Mouse (Mus musculus) thymus, postnatal 36 days (tissue): ENCODE data around the gene Osgepl1.
"Not testable (repeated sequence)": the region's sequence is repeated elsewhere in the genome, so short reads cannot be mapped to it uniquely, and the experiment has no call there.

Source experiments
- DNase-seq, 2 experiments: peaks; one replicate each; pipeline ENCODE4 v3.0.0; 2022; ENCODE audit warnings: mixed read lengths in 2 of 2

The Osgepl1 gene

DNA sequence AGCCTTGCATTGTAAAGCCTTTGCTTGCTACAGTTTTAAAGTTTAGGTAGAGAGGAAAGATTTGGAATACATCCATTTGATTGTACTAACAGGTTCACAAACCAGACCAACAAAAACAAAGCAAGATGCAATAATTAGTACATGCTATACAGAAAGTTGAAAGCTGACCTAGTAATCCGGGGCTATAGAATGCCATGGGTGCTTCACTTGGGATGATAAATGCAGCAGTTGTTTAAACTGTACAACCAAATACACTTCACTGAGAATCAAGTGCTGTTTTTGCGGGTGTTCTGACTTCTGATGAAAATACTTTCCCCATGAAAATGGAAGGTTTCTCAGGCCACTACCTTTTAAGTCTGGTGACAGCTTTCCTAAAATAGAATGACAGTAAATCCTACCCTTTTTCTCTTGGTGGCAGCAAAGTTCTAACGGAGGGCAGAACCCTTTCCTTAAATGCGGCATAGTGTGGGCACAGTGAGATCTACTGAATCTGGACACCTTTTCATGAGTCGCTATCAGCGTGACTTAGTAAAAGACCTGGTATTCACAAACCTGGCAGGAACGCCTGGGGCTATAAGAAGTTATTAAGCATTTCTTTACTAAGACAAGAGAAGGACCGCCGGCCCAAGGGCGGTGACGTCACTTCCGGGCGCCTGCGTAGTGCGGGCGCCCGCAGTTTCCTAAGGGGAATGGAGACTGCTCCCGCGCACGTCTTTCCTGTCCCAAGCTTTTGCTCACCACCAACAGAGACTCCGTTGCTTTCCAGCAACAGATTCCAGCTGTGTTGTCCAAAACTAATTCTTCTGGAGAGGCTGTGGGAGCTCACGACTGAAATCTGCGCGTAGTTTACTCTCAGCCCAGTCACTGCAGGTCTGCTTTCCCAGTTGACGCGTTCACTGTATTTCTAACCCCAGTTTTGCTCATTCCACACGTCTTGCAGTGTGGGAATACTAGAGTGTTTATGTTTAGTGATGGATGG is at the start of gene Osgepl1:
Gene Osgepl1, plus strand, starts transcription at position 636 of the 979 bp plus-strand sequence.
- peak; percentile 78 to 81 for DNase-seq

DNA sequence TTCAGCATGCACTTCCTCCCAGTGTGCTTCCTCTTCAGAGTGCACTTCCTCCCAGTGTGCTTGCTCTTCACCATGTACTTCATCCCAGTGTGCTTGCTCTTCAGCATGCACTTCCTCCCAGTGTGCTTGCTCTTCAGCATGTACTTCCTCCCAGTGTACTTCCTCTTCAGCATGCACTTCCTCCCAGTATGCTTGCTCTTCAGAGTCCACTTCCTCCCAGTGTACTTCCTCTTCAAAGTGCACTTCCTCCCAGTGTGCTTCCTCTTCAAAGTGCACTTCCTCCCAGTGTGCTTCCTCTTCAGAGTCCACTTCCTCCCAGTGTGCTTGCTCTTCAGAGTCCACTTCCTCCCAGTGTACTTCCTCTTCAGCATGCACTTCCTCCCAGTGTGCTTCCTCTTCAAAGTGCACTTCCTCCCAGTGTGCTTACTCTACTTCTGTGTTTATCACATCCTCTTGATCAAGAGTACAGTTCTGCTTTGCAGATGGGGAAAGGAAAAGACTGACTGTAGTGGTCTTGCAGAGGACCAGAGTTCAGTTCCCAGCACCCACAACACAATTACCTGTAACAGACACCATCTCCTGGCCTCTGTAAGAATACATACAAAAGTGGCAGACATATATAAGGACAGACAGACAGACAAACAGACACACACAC is 48.3 kb upstream of the Osgepl1 start:
- not testable (repeated sequence) for DNase-seq

DNA sequence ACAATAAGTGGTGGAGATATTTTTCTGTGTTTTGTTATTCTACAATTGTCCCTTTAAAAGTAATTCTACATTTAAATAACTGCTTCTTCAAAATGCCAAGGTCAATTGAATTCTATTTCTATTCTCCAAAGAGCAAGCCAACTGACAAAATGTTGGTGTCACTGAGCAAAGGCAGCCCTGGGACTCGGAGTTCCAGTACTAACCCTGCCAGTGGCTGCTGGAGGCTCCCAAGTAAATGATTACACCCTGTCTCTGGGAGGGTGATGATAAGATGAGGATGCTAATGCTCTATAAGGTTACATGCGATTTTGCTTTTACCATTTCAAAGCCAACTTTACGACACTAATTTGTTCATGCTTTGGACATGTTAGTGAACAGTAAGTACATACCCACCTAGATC is 43.5 kb upstream of the Osgepl1 start:
- no peak for DNase-seq

DNA sequence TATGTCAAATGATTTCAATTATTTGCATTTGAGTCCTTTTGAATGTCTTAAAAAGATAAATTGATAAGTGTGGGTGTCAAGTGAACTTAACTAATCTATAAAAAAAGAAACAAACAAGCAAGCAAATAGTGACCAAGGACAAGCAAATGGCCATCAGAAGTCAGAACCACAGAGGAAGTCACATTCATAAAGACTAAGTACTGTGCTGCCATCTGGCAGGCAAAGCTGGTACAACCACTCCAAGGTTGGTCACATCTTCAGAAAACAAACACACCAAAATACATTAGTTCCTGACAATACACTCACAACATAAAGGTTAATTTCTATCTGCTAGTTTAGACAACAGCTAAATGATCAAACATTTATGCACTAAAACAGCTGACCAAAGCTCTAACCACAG is 40.8 kb upstream of the Osgepl1 start:
- DNase-seq: peak in 1 of 2 experiments; percentile 7

DNA sequence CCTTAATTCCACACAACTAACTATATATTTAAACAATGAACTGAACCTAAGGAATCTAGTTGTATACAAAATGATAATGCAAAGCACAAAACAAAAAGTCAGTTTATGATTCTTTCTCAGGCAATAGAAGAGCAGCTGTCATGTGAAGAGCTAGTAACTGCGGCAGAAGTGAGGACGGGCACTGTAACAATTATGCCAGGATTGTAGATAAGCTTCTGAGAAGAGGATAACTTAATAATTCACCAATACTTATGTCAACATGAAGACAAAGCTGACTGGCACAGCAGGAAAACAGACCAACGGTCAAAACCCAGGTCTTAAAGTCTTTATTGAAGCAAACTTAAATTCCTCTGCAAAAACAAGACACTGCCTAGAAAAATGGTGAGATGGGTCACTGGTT is 22.2 kb upstream of the Osgepl1 start:
- DNase-seq: no peak

DNA sequence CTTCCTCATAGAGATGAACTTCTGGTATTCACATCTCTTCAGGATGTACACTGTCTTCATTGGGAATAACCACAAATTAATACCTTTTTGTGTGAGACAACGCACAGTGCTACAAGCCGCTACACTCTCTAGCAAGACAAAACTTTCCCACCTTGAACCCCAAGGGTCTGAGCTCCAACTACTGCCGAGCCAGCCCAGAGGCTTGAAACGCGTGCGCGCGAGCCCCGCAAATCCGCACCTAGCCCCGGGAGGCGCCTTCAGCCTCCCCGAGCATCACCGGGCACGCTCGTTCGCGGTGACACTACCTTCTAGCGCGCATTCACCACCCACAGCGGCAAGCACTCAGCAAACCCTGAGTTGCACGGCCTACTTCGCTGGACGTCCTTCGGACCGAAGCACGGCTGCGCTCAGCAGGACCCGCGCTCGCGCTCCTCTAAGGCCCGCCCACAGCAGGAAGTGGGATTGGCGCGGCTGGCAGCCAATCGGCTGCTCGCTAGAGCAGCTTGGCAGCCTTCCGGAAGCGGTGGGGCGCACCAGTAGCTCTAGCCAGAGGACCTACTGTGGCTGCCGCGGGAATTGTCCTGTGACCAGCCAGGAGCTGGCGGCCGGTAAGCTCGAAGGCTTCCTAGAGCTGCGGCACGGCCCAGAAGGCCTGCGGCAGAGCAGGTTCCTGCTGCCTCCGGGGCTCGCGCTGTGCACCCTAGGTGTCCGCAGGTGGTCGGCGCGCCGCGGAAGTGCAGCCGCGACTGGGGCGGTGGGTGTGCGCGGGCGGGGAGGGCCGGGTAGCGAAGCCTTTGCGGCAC is 16.6 kb upstream of the Osgepl1 start, which contains the start of the genes Pms1, Ormdl1 and Gm28778:
Gene Pms1, minus strand, starts transcription at position 438 of the 803 bp plus-strand sequence.
Gene Ormdl1, plus strand, starts transcription at position 515 of the 803 bp plus-strand sequence.
Gene Gm28778, plus strand, starts transcription at position 531 of the 803 bp plus-strand sequence.
- peak; percentile 91 for DNase-seq

DNA sequence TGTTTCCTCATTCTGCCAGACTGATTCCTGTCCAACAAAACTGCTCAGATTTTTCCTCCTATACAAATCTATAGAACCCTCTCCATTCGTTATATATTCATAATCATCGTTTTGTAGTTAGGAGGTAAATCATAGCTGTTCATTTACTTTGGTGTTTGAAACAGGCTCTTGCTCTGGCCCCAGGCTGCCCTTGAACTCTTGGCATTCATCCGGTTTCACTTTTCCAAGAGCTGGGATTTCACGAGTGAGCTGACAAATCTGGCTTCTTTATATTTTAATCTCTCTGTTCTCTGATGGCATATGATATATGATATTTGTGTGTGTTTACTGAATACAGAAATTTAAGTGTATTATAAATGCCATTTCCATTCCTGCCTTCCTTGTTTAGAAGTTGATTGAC is 12.9 kb upstream of the Osgepl1 start:
- no peak for DNase-seq

DNA sequence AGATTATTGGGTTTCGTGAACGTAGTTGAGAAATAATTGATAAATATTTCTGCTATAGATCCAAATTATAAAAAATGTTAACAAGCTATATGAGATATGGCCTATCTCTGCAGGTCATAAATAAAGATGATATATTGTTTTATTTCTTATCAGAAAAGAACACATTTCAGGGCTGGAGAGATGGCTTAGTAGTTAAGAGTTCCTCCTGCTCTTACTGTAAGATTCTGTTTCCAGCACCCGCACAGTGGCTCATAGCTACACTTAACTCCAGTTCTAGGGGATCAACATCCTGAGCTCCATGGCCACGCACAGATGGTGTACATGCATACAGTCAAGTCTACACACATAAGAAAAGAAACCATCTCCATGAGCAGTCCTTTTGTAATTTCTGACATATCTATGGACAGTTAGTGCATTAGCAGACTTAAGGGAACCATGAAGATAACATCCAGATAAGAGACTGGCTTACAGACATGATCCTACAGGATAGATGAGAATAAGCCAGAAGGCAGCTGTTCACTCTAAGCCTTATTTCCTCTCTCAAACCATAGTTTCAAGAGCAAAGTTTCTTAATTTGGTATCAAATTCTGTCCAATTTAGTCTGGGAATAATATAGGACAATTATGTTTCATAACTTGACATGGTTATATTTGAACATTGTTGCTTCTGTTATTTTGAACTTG is 8.4 kb downstream of the Osgepl1 start:
- no peak for DNase-seq

DNA sequence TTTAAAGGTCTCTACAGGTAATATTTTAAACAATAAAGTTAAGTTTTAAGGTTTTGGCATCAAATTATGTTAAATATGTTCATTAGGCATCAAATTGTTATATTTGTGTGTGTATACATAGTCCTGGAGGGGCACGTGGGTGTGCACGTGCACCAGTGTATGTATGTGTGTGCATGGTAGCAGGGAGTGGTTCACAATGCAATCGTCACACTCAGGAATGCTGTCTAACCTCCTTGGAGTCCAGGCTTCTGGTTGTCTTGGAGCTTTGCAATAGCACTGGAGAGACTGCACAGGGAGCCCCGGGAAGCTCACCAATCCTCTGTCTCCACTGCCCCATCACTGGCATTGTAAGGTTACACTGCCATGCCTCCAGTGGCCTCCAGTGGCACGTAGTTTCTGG is 9.8 kb downstream of the Osgepl1 start:
- DNase-seq: no peak

DNA sequence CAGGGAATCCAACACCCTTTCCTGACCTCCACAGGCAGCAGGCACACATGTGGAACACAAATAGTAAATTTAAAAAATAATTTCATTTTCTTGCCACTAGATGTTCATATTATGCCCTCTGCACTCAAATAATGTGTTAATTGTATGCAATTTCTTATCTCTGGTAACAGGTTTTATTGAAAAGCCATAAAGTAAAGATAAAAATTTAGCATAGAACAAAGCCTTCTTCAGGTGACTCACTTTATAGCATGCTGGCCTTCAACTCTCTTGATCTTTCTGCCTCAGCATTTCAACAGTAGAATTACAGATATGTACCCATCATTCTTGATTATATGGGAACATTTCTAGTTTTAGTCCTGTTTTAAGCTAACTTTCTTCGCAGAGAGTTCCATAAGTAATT is 10.9 kb downstream of the Osgepl1 start:
- no peak for DNase-seq

DNA sequence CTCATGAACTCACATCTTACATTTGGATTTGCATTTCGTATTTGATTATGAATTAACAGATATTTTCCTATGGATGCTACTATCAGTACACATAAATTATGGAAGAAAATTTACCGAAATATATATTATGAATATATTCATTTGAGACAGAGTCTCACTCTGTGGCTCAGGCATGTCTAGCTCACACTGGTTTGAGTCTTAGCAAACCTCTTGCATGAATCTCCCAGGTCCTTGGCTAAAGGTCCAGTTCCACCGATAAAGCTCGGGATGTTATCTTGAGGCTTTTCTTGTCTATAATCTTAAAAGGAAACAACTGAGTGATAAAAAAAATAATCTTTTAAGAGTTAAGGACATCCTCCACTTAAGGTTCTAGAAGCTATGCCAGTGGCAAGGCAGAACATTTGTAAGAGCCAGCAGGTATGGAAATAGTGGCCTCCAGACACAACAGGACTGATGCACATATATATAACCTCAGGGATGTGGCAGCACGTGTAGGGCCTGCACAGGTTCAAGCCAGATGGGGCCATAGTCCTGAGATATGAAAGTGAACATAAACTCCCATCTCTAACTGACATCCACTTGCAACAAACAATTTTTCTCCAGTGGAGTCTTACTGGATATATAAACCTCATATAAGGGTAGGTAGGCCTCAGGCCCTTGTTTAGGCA is 11.5 kb downstream of the Osgepl1 start:
- DNase-seq: no peak

DNA sequence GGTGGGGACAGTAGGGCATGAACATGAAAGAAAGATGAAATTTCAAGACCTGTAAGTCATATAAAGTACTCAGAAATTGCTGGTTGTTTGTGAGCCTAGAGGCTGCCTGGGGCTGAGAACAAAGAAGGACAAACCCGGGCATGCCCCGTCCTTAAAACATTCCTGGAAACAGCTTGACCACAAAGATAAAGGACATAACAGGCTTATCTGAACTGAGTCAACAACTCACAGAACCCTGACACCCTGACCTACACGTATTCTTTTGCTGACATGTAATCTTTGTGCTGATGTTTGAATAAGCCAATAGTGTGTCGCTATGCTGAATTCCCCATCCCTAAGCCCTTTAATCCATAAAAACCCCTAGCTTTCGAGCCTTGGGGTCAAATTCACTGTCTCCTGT is 20.1 kb downstream of the Osgepl1 start:
- DNase-seq: not testable (repeated sequence)

DNA sequence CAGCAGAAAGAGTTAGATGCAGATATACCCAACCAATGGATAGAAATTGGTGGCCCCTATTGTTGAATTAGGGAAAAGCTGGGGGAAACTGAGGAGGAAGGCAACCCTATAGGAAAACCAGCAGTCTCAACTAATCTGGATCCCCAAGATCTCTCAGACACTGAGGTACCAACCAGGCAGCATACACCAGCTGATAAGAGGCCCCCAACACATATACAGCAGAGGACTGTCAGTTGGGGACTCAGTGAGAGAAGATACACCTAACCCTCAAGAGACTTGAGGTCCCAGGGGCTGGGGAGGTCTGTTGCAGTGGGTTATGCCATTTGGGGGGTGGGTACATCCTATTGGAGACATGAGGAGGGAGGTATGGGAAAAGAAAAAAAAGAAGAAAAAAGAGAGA is 22.0 kb downstream of the Osgepl1 start:
- no peak for DNase-seq

DNA sequence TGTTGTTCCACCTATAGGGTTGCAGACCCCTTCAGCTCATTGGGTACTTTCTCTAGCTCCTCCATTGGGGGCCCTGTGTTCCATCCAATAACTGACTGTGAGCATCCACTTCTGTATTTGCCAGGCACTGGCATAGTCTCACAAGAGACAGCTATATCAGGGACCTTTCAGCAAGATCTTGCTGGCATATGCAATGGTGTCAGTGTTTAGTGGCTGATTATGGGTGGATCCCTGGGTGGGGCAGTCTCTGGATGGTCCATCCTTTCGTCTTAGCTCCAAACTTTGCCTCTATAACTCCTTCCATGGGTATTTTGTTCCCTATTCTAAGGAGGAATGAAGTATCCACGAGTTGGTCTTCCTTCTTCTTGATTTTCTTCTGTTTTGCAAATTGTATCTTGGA is 24.0 kb downstream of the Osgepl1 start:
- DNase-seq: not testable (repeated sequence)

DNA sequence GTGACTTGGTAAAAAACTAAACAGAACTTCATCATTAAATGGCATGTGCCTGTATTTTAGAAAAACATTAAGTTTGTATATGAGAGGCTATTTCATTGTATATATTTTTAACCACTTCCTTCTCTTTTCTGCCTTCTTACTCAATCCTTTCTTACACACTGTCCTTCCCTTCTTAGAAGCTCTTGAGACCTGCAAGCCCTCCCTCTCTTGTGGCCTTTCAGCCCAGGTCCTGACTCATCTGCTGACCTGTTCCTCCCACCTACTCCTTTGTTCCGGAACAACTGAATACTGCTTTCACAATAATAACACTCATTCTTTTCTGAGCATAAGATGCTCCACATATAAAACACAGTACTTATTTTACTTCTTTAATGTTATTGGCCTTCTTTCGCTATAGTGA is 27.6 kb downstream of the Osgepl1 start:
- DNase-seq: no peak

DNA sequence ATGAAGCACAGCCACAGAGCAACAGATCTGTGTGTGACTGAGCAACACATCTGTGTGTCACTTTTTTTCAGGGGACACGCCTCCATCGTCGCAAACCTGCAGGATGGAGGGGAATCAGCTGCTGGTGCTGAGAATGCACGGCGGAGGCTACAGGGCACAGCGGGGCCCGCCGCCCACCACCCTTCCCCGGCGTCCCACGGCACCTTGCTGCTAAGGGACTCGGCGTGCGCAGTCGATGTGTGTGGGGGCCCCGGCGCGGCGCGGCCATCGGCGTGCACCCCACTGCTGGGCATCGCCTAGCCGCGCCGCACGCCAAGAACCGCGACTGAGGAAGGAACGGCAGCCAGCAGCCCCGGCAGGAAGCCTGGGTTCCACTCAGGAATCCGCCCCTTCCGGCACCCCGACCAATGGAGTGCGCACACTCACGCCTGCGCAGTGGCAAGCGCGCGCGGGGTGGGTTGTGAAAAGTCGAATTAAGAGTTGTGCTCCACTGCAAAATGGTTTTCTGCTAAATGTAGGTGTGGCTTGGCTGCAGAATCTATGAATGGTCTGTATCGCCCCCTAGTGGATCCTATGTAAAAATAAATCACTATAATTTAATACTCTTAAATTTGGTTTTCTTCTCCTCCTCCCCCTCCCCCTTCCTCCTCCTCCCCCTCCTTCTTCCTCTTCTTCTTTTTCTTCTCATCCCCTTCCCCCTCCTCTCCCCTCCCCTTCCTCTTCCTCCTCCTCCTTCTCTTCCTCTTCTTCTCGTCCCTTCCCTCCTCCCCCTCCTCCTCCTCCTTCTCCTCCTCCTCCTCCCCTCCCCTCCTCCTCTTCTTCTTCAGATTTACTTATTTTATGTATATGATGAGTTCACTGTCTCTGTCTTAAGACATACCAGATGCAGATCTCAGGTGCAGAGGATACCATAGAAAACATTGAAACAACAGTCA is 39.2 kb downstream of the Osgepl1 start, which contains the start of the genes Asdurf, Gm28551 and Asnsd1:
Gene Asdurf, minus strand, starts transcription at position 293 of the 935 bp plus-strand sequence.
Gene Gm28551, minus strand, starts transcription at position 341 of the 935 bp plus-strand sequence.
Gene Asnsd1, minus strand, starts transcription at position 426 of the 935 bp plus-strand sequence.
- peak; percentile 98 to 99 for DNase-seq

DNA sequence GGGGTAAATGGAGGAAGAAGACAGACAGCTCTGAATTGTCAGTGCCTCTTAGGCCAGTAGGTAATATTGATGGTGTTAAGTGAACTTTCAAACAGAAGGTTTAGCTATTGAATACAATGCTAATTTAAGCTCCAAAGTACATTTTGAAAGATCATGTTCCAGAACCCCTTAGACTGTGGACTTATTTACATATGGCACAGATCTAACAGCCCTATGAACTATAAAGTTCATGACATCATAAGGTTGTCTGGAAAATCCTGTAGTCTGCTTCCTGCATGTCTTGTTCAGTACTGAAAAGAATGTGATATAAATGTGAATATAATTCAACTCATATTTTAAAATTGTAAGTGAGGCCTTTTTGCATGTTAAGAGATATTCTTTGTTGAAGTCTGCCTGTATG is 45.6 kb downstream of the Osgepl1 start:
- no peak for DNase-seq
